Mouse (Mus musculus) forebrain, embryonic 14.5 days (tissue): Measurements from ENCODE around the gene Slc15a3. TPM values are rescaled to one million over a fixed set of nuclear protein-coding genes. Genes with fewer than 3 reads are reported as not detected.

Experiments used
- ATAC-seq: fragments of 200-750 bp; cut with Nextera tagmentation; 2 replicates; pipeline ENCODE4 v1.8.0; 2017; ENCODE audit warnings: mild to moderate bottlenecking, moderate library complexity
- DNase-seq: peaks from one replicate; pipeline ENCODE4 v3.0.0-alpha.2; 2015; ENCODE audit warnings: low spot score
- H3K27ac ChIP-seq: fragments of 300-500 bp; sonication (generic); 2 replicates; pipeline ENCODE4 v1.5.1; 2014; ENCODE audit warnings: low read depth, mild to moderate bottlenecking, control low read depth, low read length, moderate library complexity
- H3K27me3 ChIP-seq: fragments of 300-500 bp; sonication (generic); replicated peaks from 2 replicates; pipeline ENCODE4 v1.6.1; 2014; ENCODE audit warnings: low read length, control low read depth, mixed read lengths; ENCODE audit not compliant: control insufficient read depth, insufficient read depth
- H3K36me3 ChIP-seq: fragments of 300-500 bp; sonication (generic); 2 replicates; pipeline ENCODE4 v1.6.1; 2014; ENCODE audit warnings: low read length, control low read depth; ENCODE audit not compliant: control insufficient read depth, insufficient read depth
- H3K4me1 ChIP-seq: fragments of 300-500 bp; sonication (generic); 2 replicates; pipeline ENCODE4 v1.6.1; 2014; ENCODE audit warnings: antibody characterized with exemption, low read length, control low read depth; ENCODE audit not compliant: control insufficient read depth, insufficient read depth
- H3K4me2 ChIP-seq: fragments of 300-500 bp; sonication (generic); 2 replicates; pipeline ENCODE4 v1.6.1; 2014; ENCODE audit warnings: mild to moderate bottlenecking, control low read depth, low read length
- H3K4me3 ChIP-seq: fragments of 300-500 bp; sonication (generic); 2 replicates; pipeline ENCODE4 v1.5.1; 2014; ENCODE audit warnings: low read depth, low read length, control low read depth
- H3K9ac ChIP-seq: fragments of 300-500 bp; sonication (generic); 2 replicates; pipeline ENCODE4 v1.6.1; 2014; ENCODE audit warnings: mild to moderate bottlenecking, low read length, control low read depth, moderate library complexity
- H3K9me3 ChIP-seq: fragments of 300-500 bp; sonication (generic); replicated peaks from 2 replicates; pipeline ENCODE4 v1.6.1; 2016; ENCODE audit warnings: low read length, control low read depth, mixed read lengths; ENCODE audit not compliant: control insufficient read depth
- WGBS: fragments of 180-500 bp; shearing (Covaris S2); extraction: QIAGEN DNeasy Blood & Tissue Kit; methylation state at CpG from one replicate; pipeline ENCODE4 v1.1.7; 2014; 5-methylcytosine and 5-hydroxymethylcytosine counted together
- polyA plus RNA-seq: library from polyadenylated mRNA; unstranded; fragments of >200 nt; fragmentation: Nextera tagmentation; extraction: Ambion mirVana; gene quantifications from 2 replicates; pipeline ENCODE4 v1.2.1, GENCODE M21; 2014

The Slc15a3 gene
- polyA plus RNA-seq, 1 experiment from 2014 or later: 0.34 TPM

DNA sequence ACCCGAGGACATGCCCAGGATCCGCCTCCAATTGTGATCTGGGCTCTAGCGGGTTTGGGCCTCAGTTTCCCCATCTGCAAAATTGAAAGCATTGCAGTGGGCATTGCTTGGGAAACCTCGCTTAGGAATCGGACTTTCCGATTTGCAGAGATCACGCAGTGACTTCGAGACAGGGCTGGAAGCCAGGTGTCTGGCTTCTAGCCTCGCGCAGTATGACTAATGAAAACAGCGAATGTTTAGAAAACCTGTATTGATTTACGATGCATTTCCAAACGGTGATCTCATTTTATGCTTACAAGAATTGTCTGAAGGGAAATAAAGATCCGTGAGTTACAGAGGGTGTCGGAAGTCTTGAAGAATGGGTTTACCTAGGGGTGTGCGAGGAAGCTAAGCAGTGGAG, 56.2 kb downstream of the Slc15a3 start:
- peak overlapping the region; percentile 89 for H3K27ac ChIP-seq

DNA sequence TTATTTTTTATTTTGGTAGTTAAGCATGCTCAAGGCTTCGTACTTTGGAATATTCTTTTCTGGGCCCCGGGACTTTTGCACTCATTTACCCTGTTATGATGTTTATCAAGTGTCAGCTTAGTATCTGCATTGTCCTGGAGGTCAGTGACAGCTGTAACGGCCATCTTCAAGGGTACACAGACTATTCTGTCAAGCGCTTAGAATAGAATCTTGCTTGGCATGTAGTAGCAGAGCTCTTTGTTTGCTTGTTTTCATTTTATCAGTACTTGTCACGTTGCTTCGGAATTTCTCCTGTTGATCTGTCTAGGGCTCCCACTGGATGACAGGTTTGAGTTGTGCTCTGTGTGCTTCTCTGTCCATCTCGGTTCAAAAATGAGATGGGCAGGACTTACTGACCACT, 57.3 kb downstream of the Slc15a3 start:
- Histone ChIP-seq H3K36me3 (peaks cover 40% of the 10 kb centered on the region), H3K27ac (no peak overlapping the region), H3K4me3 (peak overlapping the region; percentile 89), H3K4me2 (peak overlapping the region; percentile 64), H3K9me3 (no peaks in the 10 kb centered on the region), H3K4me1 (peaks cover 11% of the 10 kb centered on the region), H3K27me3 (no peaks in the 10 kb centered on the region), H3K9ac (peak overlapping the region; percentile 87)
- DNase-seq (no peak), ATAC-seq (no peak)
- WGBS: 88% methylated on average over 7 of the region's 7 CpGs

More for the DNA sequence above, 56.2 kb downstream of the Slc15a3 start:
- 1% methylated on average over 16 of the region's 16 CpGs for WGBS
- peak overlapping the region; percentile 87 for H3K9ac ChIP-seq
- peak overlapping the region; percentile 89 for H3K4me3 ChIP-seq
- H3K36me3 ChIP-seq: peaks cover 29% of the 10 kb centered on the region
- H3K4me2 ChIP-seq: peak overlapping the region; percentile 64
- H3K4me1 ChIP-seq: peaks cover 11% of the 10 kb centered on the region
- H3K27me3 ChIP-seq: no peaks in the 10 kb centered on the region
- DNase-seq (no peak), ATAC-seq (peak; percentile 8; the same call in 1 of the 2 replicates)
- no peaks in the 10 kb centered on the region for H3K9me3 ChIP-seq

DNA sequence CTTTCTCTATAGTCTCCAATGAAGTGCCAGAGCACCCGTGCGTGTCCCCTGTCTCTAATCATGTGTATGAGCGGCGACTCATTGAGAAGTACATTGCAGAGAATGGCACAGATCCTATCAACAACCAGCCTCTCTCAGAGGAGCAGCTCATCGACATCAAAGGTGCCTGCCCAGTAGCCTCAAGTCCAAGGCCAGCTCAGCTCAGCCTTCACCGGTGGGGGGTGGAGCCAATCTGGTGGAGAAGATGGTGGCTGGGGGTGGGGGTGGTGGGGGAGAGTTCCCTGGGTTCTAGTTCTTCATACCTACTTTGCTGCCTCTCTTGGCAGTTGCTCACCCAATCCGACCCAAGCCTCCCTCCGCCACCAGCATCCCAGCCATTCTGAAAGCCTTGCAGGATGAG, 58.0 kb downstream of the Slc15a3 start:
- H3K9me3 ChIP-seq: no peaks in the 10 kb centered on the region
- no peak for ATAC-seq
- H3K4me3 ChIP-seq: no peak overlapping the region
- peaks cover 11% of the 10 kb centered on the region for H3K4me1 ChIP-seq
- 85% methylated on average over 8 of the region's 8 CpGs for WGBS
- H3K36me3 ChIP-seq: peaks cover 46% of the 10 kb centered on the region
- no peaks in the 10 kb centered on the region for H3K27me3 ChIP-seq
- no peak for DNase-seq
- H3K4me2 ChIP-seq: no peak overlapping the region
- no peak overlapping the region for H3K9ac ChIP-seq
- H3K27ac ChIP-seq: no peak overlapping the region

DNA sequence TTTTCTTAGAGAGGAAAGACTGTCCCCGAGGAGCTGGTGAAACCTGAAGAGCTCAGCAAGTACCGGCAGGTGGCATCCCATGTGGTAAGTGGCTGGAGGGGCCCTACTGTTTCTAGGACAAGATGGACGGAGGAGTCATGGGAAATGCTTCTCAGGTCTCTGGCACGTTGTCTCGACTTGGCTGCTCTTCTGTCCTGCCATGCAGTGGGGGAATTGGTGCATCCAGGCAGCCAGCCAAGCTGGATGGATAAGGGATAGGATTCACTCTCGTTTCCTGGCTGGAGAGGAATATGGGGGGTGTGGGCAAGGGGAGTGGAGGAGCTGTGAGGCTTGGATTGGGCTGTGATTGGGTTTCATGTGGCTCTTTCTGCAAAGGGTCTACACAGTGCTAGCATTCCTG, 60.8 kb downstream of the Slc15a3 start:
- no peak overlapping the region for H3K4me3 ChIP-seq
- 82% methylated on average over 6 of the region's 6 CpGs for WGBS
- peaks cover 75% of the 10 kb centered on the region for H3K36me3 ChIP-seq
- no peak overlapping the region for H3K4me2 ChIP-seq
- H3K4me1 ChIP-seq: peaks cover 11% of the 10 kb centered on the region
- no peaks in the 10 kb centered on the region for H3K9me3 ChIP-seq
- DNase-seq: no peak
- H3K9ac ChIP-seq: no peak overlapping the region
- H3K27me3 ChIP-seq: no peaks in the 10 kb centered on the region
- H3K27ac ChIP-seq: no peak overlapping the region
- no peak for ATAC-seq

DNA sequence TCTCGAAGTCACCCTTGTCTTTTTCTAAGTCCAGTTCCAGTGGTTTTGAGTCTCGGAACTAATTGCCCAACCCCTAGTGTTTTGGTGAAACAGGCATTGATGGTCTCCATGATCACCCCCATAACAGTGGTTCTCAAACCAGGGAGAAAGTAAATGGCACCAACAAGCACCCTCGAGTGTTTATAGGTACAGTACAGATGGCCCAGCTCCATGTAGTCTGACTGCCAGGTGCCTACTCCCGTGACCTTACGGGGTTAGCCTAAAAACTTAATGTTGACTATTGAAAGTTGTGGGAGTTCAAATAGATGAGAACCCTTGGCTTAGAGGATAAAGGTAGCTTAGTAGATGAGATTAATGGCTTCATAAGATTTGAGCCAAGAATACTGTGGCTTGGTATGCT, 61.5 kb downstream of the Slc15a3 start:
- 94% methylated on average over 5 of the region's 5 CpGs for WGBS
- H3K27ac ChIP-seq: no peak overlapping the region
- H3K4me2 ChIP-seq: no peak overlapping the region
- H3K9ac ChIP-seq: no peak overlapping the region
- peaks cover 10% of the 10 kb centered on the region for H3K4me1 ChIP-seq
- no peaks in the 10 kb centered on the region for H3K9me3 ChIP-seq
- DNase-seq: no peak
- no peaks in the 10 kb centered on the region for H3K27me3 ChIP-seq
- no peak overlapping the region for H3K4me3 ChIP-seq
- ATAC-seq: no peak
- peaks cover 82% of the 10 kb centered on the region for H3K36me3 ChIP-seq

DNA sequence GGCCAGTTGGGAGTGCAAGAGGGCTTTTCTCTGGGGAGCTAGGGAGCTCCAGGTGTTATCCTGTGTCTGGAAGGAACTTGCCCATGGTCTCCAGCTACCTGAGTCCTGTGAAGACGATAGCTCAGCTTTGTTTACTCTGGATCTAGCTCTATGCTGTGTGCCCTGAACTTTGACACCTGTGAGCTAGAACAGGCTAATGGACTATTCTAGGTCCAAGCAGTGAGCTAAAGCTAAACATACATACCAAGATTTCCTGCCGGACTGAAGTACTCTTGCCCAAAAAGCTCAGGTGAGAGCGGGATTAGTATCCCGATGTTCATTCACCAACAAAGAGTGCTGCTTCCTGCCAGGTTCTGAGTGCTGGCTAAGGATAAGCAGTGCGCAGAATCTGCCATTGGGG, 65.0 kb downstream of the Slc15a3 start:
- no peak overlapping the region for H3K4me3 ChIP-seq

DNA sequence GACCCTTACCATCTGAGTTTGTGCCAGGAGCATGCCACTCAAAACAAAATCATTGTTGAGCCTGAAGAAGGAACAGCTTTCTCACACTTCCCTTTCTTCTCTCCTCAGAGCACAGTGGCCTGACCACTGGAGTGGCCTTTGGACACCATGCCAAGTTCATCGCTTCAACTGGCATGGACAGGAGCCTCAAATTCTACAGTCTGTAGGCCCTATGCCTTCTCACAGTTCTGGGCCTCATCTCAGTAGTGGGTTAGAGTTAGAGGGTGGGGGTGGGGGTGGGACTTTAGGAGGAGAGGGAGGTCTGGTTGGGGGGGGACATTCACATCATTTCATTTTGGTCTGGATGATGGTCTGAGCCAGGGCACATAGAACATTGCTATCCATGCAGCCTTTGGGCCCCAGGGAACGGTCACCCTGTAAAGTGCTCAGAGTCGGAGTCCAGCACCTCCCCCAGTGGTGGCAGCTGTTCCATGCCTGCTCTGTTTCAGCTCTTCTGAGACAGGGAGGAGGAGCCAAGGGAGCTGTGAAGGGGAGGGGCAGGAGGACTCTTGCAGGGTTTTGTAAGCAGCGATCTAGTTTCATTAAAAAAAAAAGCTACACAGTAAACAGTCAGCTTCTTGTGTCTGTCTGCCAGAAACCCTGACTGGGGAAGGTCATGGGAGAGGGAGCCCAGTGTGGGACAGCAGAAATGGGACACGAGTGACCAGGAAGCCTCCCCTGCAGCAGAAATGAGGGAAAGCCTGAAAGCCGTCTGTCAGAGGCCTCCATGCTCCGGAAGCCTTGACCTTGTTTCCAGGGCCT, 65.6 kb downstream of the Slc15a3 start:
- DNase-seq (no peak), ATAC-seq (peak; percentile 30; the same call in 1 of the 2 replicates)
- WGBS: 66% methylated on average over 7 of the region's 7 CpGs
- Histone ChIP-seq H3K27ac (no peak overlapping the region), H3K9me3 (no peaks in the 10 kb centered on the region), H3K27me3 (no peaks in the 10 kb centered on the region), H3K36me3 (peaks cover 78% of the 10 kb centered on the region), H3K4me3 (no peak overlapping the region), H3K4me2 (no peak overlapping the region), H3K9ac (no peak overlapping the region), H3K4me1 (no peaks in the 10 kb centered on the region)

More for the DNA sequence above, 65.0 kb downstream of the Slc15a3 start:
- no peak overlapping the region for H3K9ac ChIP-seq
- H3K4me2 ChIP-seq: no peak overlapping the region
- no peaks in the 10 kb centered on the region for H3K9me3 ChIP-seq
- H3K36me3 ChIP-seq: peaks cover 84% of the 10 kb centered on the region
- no peaks in the 10 kb centered on the region for H3K27me3 ChIP-seq
- H3K4me1 ChIP-seq: no peaks in the 10 kb centered on the region
- 98% methylated on average over 5 of the region's 5 CpGs for WGBS
- ATAC-seq (no peak), DNase-seq (no peak)
- no peak overlapping the region for H3K27ac ChIP-seq

DNA sequence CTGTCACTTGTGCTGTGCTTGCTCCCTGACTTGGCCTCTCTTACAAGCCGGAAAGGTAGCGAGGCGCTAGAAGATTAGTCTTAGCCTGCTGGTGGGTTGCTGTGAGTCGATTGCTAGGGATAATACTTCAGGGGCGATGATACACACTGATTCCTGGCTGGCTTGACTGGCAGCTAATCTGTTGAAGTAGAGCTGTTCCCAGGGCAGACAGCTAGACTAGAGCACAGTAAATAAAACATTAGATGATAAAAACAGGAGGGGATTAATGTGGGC, 66.1 kb downstream of the Slc15a3 start:
- Histone ChIP-seq H3K4me2 (no peak overlapping the region), H3K36me3 (peaks cover 73% of the 10 kb centered on the region), H3K4me3 (no peak overlapping the region), H3K27ac (no peak overlapping the region), H3K9me3 (no peaks in the 10 kb centered on the region), H3K27me3 (no peaks in the 10 kb centered on the region), H3K4me1 (no peaks in the 10 kb centered on the region), H3K9ac (no peak overlapping the region)
- DNase-seq: no peak
- WGBS: 87% methylated on average over 5 of the region's 5 CpGs
- no peak for ATAC-seq

DNA sequence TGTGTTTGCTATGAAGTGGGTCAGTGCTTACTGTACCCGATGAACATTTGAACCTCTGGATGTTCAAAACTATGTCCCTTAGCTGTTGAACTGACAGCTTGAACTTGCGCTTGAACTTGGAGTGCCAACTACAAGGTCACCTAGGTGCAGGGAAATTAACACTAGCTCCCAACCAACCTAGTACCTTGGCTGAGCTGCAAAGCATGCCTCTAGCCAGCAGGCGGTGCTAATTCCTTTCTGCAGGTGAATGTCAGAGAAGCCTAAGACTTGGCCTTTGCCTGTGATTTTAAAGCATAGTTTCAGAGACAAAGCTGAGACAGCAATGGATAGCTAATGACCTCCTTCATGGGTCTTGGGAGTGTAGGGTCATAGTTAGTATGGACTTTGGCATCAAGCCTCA, 68.4 kb downstream of the Slc15a3 start:
- no peak overlapping the region for H3K4me3 ChIP-seq
- no peaks in the 10 kb centered on the region for H3K4me1 ChIP-seq
- H3K27me3 ChIP-seq: no peaks in the 10 kb centered on the region
- H3K9ac ChIP-seq: no peak overlapping the region
- DNase-seq (peak; percentile 56), ATAC-seq (0 out of 2 replicates have a peak, but pooled peaks have one; percentile 3)
- no peaks in the 10 kb centered on the region for H3K9me3 ChIP-seq
- peaks cover 50% of the 10 kb centered on the region for H3K36me3 ChIP-seq
- H3K27ac ChIP-seq: no peak overlapping the region
- H3K4me2 ChIP-seq: no peak overlapping the region
- 72% methylated on average over 3 of the region's 3 CpGs for whole genome bisulfite sequencing
